Mouse (Mus musculus) R1 (cell line): ENCODE measurements around the gene Nprl3.
A peak's percentile ranks its signal among the peaks of the same experiment; 100 is the strongest.

Experiments used
- DNase-seq: peaks from one replicate; pipeline ENCODE4 v3.0.0-alpha.2; 2018; ENCODE audit warnings: low read depth, low spot score

Gene Nprl3

DNA sequence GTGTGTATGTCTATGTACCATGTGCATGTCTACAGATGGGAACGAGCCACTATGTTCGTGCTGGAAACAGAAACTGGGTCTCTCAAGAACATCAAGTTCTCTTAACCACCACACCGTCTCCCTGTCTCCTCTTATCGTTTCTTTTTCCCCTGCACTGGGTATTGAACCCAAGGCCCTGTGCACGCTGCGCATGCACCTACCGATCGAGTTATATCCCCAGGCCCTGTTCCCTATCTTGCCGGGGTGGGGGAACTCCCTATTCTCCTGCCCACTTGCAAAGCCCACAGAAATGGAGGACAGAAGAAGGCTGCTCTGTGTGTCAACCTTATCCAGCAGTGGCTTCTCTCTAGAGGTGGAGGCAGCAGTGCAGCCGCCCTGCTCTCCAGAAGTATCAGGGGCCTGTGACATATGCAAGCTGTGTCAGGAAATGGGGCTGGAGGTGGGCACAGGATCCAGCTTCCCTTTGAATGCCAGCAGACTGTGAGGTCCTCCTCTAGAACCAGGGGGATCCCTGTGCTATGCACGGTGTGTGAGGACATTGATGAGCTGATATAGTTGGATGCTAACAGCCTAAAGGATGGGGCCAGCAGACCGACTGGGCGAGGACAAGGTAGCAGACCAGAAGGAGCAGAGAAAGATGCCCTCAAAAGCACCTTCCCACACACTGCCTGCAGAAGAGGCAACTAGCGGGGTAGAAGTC, 69.1 kb downstream of the Nprl3 start:
- DNase-seq, result no peak

DNA sequence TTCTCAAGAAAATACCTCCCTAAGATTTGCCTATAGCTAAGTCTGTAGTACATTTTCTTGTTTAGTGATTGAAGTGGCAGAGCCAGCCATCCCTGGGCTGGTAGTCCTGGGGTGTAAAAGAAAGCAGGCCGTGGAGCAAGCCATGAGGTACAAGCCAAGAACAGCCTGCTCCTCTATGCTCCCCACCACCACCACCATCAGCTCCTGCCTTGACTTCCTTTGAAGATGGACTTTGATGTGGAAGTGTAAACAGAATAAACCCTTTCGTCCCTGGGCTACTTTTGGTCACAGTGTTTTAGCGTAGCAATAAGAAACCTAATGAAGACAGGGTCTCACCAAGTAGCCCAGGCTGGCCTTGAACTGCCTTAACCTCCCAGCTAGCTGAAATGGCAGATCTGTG, 69.7 kb downstream of the Nprl3 start:
- no peak for DNase-seq

DNA sequence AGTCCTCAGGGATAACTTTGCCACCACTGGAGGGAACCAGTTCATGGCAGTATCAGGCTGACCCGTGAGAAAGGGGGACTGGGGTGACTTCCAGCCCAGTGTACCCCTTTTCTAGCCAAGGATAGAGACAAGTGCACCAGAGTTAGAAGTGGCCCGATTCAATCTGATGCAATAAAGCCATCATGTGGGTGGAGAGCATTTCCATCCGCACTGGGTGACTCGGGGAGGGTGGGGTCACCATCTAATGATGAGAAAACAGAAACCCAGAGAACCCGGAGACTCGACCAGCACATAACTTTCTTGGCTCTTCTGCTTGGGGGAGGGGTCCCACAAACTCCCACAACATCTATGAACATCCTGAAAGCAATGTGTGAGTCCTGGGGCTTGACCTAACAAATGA, 70.8 kb downstream of the Nprl3 start:
- DNase-seq, result no peak

DNA sequence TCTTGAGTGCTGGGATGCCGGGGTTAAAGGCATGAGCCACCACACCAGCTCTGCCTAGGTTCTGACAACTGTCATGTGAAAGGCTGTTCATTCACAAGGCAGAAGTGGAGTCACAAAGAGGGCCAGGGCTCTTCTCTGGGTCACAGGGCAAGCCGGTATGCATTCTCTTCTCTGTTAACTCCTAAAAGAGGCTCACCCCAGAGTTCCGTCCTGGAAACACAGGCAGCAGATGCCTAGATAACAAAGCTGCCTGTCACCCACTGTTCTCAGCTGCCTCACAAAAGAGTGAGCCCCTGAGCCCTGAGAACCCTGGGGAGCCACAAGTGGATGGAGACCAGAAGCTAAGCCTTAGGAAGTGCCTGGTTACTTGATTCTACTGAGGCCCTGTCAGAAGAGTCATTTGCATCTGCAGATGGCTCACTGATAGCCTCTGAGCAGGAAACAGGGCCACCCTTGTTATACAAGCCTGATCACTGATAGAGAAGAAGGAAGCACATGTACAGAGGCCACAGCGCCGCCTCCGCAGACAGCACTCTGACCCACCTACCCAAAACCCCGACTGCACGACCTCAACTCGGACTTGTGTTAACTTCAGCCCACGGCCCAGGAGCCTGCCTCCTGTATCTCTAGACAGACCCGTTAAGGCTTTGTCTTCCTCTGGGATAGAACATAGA, 71.5 kb downstream of the Nprl3 start:
- DNase-seq, result no peak

DNA sequence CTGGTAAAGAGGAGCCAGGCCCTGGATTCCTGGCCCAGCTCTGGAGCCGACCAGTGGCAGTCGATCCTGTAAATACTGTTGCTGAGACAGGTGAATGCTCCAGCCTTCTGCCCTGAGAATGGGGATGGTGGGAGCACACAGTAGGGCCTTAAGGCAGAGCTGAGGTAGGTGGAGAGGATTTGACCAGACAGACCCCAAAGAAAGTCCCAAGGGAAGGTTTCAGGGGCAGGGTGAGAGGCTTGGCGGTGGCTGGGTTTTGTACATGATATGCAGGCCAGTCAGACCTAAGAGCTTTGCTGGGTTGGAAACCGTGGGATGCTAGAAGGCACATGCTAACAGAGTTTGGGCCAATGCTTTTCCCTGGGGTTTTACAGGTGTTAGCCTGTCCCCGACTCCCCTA, 72.9 kb downstream of the Nprl3 start:
- no peak for DNase-seq

DNA sequence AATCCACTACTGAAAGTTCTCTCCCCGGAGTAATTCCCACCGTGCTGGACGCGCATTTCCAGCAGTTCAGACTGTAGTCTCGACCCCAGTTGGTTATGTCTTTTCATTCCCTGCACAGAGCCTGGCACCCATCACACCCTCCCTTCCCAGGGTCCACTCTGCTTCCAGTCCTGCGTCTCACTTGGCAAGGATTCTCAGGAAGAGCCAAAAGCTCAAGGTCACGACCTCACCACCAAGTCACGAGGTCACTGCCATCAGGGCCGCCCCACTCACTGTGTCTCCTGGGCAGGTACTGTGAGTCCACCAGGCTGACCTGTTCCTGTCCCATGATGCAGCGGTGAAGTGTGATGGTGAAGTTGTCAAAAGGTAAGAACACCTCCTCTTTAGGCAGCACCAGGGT, 73.4 kb downstream of the Nprl3 start:
- DNase-seq, result no peak

DNA sequence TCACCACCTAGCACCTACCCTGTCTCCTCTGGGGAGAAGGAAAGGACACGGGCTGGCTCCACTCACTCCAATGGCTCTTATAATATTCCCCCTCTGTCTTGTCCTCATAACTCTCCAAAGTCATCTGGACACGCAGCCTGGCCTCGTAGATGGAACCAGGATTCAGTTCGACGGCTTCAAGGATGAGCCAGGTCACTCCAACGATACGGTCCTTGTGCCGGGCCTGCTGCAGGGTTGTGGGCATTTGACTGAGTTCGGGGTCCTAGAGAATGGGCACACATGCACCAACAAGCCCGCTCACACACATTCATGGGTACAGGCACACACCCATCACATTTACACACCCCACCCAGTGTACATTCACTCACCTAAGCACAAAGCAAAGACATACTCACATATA, 74.4 kb downstream of the Nprl3 start:
- DNase-seq, result no peak

DNA sequence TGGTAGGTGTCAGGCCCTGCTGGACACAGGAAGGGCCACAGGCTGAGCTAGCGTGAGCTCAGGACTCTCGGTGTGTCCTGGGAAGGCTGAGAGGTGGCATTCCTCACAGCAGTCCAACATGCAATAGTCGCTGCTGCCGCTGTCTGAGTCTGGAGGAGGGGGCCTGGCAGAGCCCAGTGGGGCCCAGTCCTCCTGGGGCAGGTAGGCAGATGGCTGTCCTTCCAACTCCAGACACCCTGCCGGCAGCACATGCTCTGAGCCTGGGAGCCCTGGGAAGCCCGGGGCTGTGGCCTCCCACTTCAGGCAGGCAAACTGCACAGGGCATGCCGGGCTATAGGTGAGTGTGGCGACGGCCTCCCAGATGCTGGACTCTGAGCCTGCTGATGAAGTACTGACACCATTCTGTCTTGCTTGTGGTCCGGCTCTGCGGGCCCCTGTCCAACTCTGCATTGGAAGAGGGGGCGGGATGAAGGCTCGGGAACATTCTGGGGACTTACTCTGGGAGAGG, 76.8 kb downstream of the Nprl3 start:
- DNase-seq, result no peak

DNA sequence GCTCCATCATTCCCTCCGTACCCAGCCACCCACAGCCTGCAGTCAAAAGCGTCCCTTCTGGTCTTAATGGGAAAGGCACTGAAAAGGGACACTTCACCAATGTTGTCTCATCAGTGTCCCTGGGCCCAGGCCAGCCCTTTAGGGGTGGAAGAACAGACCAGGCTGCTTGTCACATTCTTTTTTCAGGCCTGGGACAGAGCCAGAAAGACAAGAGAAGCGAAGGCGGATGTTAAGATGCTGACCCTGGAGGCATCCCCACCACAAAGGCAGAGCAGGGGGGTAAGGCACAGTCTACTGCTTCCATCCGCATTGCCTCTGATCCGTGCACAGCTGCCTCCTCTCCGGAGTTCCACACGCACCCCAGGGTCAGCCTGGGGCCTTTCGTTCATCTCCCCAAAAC, 77.4 kb downstream of the Nprl3 start:
- DNase-seq, result no peak

DNA sequence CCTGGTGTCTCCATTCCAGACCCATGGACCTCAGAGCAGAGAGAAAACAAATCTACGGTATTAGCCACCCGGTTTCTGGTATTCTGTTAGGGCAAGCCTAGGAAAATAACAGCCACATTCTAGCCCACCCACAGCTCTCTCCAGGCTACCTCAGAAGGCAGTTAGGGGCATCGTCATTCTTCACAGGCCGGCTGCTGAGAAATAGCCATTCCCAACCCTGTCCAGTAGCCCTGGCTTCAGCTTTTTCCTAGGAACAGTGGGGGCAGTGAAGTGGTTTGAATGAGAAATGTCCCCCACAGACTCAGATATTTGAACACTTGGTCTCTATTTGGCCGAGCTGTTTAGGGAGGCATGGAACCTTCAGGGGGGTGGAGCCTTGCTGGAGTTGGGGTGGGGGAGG, 78.1 kb downstream of the Nprl3 start:
- no peak for DNase-seq

DNA sequence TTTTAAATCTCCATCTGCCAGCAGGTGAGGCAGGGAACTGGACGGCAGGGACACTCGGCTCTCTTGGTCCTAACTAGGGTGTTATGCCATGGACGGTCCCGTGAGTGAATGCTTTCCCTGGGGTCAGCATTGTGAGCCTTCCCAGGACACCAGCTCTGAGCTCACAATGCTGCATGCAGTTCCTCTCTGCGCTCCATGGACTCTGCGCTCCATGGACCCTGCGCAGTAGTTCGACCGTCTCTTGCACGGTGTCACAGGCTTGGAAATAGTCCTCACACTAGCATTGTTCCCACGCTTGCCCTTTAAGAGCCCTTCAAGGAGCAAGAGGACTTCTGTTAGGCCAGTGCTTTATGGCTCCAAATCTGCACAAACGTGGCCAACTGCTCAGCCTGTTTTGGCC, 78.6 kb downstream of the Nprl3 start:
- no peak for DNase-seq

DNA sequence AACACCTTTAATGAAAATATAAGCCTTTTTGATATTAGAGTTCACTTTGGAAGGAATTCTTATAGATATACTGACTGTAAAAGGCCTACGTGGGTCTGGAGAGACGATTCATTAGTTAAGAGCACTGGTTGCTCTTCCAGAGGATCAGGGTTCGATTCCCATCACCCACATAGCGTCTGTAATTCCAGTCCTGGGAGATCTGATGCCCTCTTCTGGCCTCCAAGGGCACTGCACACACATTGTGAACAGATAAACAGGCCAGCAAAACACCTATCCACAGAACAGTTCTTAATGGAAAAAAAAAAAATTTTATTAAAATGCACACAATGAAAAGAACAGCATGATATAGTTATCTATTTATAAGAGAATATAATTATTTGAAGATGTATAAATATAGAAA, 80.3 kb downstream of the Nprl3 start:
- DNase-seq, result peak; percentile 60

DNA sequence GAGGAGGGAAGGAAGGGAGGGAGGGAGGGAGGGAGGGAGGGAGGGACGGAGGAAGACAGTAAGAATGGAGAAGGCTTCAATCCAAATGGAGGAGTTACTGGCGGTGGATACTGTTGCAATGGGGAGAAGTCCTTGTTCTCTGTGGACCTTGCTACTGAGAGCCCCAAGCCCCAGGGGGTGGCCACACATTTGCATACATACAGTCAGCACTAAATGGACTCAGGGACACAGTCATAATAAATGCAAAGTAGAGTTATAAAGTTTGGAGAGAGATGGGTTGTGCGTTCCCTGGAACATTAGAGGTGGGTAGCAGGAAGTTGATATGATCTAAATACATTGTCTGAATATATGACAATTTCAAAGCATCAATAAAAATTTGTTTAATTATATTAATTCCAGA, 81.5 kb downstream of the Nprl3 start:
- no peak for DNase-seq

DNA sequence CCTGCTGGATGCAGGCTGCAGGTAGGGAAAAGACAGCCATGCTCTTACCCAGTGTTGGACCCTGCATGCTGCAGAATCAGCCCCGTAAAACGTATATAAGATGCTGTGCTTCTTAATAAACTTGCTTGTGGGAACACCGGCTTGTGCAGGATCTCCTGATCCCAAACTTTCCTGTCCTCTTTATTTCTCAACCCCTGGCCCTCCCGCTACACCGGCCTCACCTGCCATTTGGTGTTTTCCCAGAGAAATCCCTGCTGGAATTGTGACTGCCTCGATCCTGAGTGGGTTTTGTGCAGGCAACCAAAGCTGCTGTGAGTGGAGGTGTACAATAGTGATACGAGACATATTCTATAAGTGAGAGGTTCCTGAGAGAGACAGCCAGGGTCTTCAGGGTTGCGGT, 83.0 kb downstream of the Nprl3 start:
- no peak for DNase-seq

DNA sequence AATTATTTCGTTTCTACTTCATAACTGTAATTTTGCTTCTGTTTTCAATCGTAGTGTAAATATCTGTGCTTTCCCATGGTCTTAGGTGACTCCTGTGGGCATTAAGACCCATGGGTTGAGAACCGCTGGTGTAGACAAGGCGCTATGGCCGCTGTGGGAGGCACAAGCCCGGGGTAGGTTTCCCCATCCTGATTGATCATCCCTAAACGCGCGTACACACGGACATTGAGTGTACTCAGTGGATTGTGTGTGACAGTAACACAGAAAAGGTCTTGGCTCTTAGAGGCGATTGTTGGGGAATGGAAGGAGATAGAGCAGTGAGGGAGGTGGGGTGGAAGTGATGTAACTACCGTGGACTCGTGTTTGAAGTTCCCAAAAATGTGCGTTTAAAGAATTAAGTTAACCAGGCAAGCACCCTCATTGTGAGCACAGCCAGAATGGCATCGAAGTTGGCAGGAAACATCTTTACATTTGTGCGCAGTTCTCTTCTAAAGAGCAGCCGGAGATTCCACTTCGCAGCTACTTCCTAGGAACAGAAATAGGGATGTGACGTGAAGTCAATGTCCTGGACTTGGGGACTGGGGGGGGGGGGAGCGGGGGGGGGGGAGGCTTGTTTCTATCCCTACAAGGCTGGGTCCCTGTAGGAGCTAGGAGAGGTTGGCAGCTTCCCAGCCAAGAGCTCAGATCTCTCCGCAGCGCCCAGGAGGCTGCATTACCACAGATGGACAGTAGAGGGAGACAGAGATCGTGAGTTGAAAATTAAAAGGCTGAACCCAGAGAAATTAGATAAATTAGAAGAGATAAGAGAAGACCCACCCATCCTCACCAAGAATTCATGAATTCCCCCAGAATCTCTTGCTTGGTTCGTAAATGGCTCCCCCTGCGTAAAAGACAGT, 85.3 kb downstream of the Nprl3 start:
- peak; percentile 70 for DNase-seq

DNA sequence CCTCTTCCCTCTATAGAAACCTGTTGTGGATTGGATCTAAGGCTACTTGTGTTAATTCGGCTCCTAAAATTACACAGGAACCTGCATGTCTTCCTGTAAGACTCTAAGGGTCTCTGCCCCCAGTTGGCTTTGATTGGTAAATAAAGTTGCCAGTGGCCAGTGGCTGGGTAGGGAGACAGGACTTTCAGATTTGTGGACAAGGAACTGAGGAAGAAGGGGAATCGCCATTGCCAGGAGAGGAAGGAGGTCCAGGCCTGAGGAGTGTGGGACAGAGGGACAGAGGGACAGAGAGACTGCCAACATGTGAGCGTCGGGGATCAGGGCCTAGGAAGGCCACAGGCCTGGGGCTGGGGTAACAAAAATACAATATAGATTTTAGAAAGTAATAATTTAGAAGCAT, 86.3 kb downstream of the Nprl3 start:
- no peak for DNase-seq

DNA sequence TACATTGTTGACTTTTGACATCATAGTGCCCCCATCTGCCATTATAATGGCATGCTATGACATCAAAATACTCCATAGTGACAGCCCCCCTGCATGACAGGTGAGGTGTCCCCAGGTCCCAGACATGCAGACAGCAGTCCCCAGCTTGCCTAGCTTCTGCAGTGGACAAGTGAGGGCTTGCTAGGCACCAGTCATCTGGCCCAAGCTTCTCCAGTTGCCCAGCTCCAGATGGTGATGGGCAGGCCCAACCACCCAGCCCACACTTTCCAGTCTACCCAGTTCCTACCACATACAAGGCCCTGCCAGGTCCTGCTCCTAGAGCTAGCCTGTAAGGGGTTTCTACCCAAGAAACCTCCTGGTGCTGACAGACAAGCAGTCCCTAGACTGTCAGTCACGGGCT, 89.0 kb downstream of the Nprl3 start:
- DNase-seq, result no peak
